Mouse (Mus musculus): ENCODE measurements around the gene Plk3. TPM values are rescaled to one million over a fixed set of nuclear protein-coding genes. Genes with fewer than 3 reads are reported as not detected.

Gene Plk3
- total RNA-seq, 2 experiments from 2014 or later = 13.7 to 19.6 TPM

- DNase-seq (ENCODE audit: extremely low spot score in 1 of 2, low spot score in 2 of 2) = peak; percentile 67 to 70
- Histone ChIP-seq H3K4me3 (no peak within 1 kb of the TSS), H3K27ac (peak within 1 kb of the TSS; percentile 98)
- TF ChIP-seq CTCF (IDR thresholded peaks at IDR 0.05) = no peak
- intact Hi-C loops (cut with DNase I) = no loop called here
These were observed 8.3 kb downstream of the Plk3 start, which contains the start of gene Btbd19 for GRCm38 (mm10) chr4:117125348-117125909. TSS of gene Btbd19 (minus strand) at chr4:117125725.

GRCm38 (mm10) chr4:117124518-117125347 lies 9.0 kb downstream of the Plk3 start:
- no peak for DNase-seq (ENCODE audit: extremely low spot score in 1 of 2, low spot score in 2 of 2)
- intact Hi-C loops (cut with DNase I) = no loop called here
- Histone ChIP-seq H3K27ac (peak overlapping the region; percentile 98), H3K4me3 (no peak overlapping the region)
- TF ChIP-seq CTCF (IDR thresholded peaks at IDR 0.05) = no peak

GRCm38 (mm10) chr4:117124218-117124517 lies 9.6 kb downstream of the Plk3 start:
- H3K27ac ChIP-seq = peak overlapping the region; percentile 98
- intact Hi-C loops (cut with DNase I) = no loop called here

GRCm38 (mm10) chr4:117123546-117124217 lies 10.1 kb downstream of the Plk3 start:
- no peak for TF ChIP-seq CTCF (IDR thresholded peaks at IDR 0.05)
- intact Hi-C loops (cut with DNase I) = no loop called here
- no peak overlapping the region for H3K4me3 ChIP-seq
- no peak for DNase-seq (ENCODE audit: extremely low spot score in 1 of 2, low spot score in 2 of 2)
- no peak overlapping the region for H3K27ac ChIP-seq

More at GRCm38 (mm10) chr4:117124218-117124517, 9.6 kb downstream of the Plk3 start:
- H3K4me3 ChIP-seq = no peak overlapping the region
- DNase-seq (ENCODE audit: extremely low spot score in 1 of 2, low spot score in 2 of 2) = no peak
- TF ChIP-seq CTCF (IDR thresholded peaks at IDR 0.05) = no peak

- DNase-seq (ENCODE audit: extremely low spot score in 1 of 2, low spot score in 2 of 2) = no peak
- H3K4me3 ChIP-seq = no peak overlapping the region
- no peak overlapping the region for H3K27ac ChIP-seq
- intact Hi-C loops (cut with DNase I) = no loop called here
- TF ChIP-seq CTCF (IDR thresholded peaks at IDR 0.05) = no peak
These were observed 11.6 kb downstream of the Plk3 start for GRCm38 (mm10) chr4:117122209-117122608.

- peak; percentile 91 to 94 for DNase-seq (ENCODE audit: extremely low spot score in 1 of 2, low spot score in 2 of 2)
- TF ChIP-seq CTCF (IDR thresholded peaks at IDR 0.05) = peak; percentile 87
- H3K27ac ChIP-seq = peak overlapping the region; percentile 98
- peak overlapping the region; percentile 92 for H3K4me3 ChIP-seq
- intact Hi-C loops (cut with DNase I) = loop anchor here (2.0 kb wide), 1 partner anchor 126 kb away; the partner anchor contains the start of genes Hectd3 and Urod
These were observed 13.0 kb downstream of the Plk3 start for GRCm38 (mm10) chr4:117120445-117121414.

GRCm38 (mm10) chr4:117120052-117120444 lies 13.7 kb downstream of the Plk3 start:
- DNase-seq (ENCODE audit: extremely low spot score in 1 of 2, low spot score in 2 of 2) = no peak
- intact Hi-C loops (cut with DNase I) = loop anchor here (2.0 kb wide), 1 partner anchor 125 kb away; the partner anchor contains the start of genes Hectd3 and Urod
- H3K27ac ChIP-seq = peak overlapping the region; percentile 98
- peak overlapping the region; percentile 92 for H3K4me3 ChIP-seq
- TF ChIP-seq CTCF (IDR thresholded peaks at IDR 0.05) = no peak

GRCm38 (mm10) chr4:117119636-117120035 lies 14.1 kb downstream of the Plk3 start:
- TF ChIP-seq CTCF (IDR thresholded peaks at IDR 0.05) = no peak
- peak overlapping the region; percentile 98 for H3K27ac ChIP-seq
- peak overlapping the region; percentile 92 for H3K4me3 ChIP-seq
- DNase-seq (ENCODE audit: extremely low spot score in 1 of 2, low spot score in 2 of 2) = no peak
- intact Hi-C loops (cut with DNase I) = loop anchor here (2.0 kb wide), 1 partner anchor 125 kb away; the partner anchor contains the start of genes Hectd3 and Urod

GRCm38 (mm10) chr4:117117931-117118330 lies 15.8 kb downstream of the Plk3 start:
- Histone ChIP-seq H3K27ac (no peak overlapping the region), H3K4me3 (no peak overlapping the region)
- intact Hi-C loops (cut with DNase I) = no loop called here
- no peak for TF ChIP-seq CTCF (IDR thresholded peaks at IDR 0.05)
- DNase-seq (ENCODE audit: extremely low spot score in 1 of 2, low spot score in 2 of 2) = no peak

GRCm38 (mm10) chr4:117115592-117115991 lies 18.2 kb downstream of the Plk3 start:
- no peak for TF ChIP-seq CTCF (IDR thresholded peaks at IDR 0.05)
- intact Hi-C loops (cut with DNase I) = no loop called here
- H3K27ac ChIP-seq = no peak overlapping the region

GRCm38 (mm10) chr4:117113237-117113636 lies 20.5 kb downstream of the Plk3 start:
- Histone ChIP-seq H3K4me3 (no peak overlapping the region), H3K27ac (no peak overlapping the region)
- TF ChIP-seq CTCF (IDR thresholded peaks at IDR 0.05) = no peak; the same call in 1 of the 2 replicates
- DNase-seq (ENCODE audit: extremely low spot score in 1 of 2, low spot score in 2 of 2) = no peak
- intact Hi-C loops (cut with DNase I) = no loop called here

More at GRCm38 (mm10) chr4:117115592-117115991, 18.2 kb downstream of the Plk3 start:
- no peak for DNase-seq (ENCODE audit: extremely low spot score in 1 of 2, low spot score in 2 of 2)
- H3K4me3 ChIP-seq = no peak overlapping the region
